Mouse (Mus musculus) spleen, adult 2 months (tissue): Measurements from ENCODE around the gene Cd300lf.

ENCODE experiments used
- CTCF ChIP-seq: fragments of 200-500 bp; IDR thresholded peaks from 2 replicates; pipeline ENCODE4 v1.5.1; 2011; ENCODE audit warnings: mild to moderate bottlenecking, inconsistent platforms; ENCODE audit not compliant: insufficient read depth, insufficient read length, insufficient replicate concordance; ENCODE audit errors: extremely low read depth
- POLR2A ChIP-seq: fragments of 200-500 bp; IDR thresholded peaks from 2 replicates; pipeline ENCODE4 v1.6.1; 2011; ENCODE audit warnings: low read depth, low read length, inconsistent platforms

DNA sequence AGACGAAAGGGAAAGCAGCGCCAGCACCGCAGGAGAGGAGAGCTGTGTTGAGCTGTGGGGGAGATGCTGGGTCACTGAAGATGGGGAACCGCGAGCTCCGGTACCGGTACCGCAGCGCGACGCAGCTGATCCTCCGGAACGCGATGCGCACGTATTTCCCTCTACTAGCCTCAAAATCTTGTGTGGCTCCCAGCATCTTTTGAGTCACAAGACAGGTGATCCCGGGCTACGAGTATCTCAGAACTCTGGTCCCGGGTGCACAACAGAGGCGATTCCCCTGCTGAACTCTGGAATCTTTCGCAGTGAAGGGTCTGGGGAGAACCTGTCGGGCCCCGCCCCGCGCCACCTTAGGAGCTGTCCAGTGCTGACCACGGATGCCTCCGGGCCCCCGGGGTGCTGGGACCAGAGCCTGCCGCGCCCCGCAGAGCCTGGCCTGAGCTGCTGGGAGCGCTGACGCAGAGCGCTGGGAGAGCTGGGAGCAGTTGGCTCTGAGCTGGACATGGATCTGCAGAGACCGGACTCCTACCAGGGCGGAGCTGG is 42.4 kb downstream of the Cd300lf start, which contains the start of gene Rab37:
- TF ChIP-seq CTCF, result no peak
- TF ChIP-seq POLR2A, result no peak
